Mouse (Mus musculus) adrenal gland, postnatal 4 days (tissue): ENCODE measurements at regions not wholly inside any gene's neighbourhood (a gene's known extent, or its start where the extent isn't known, plus 50 kb on each side); places are given as distances from the start of the nearest gene placed in this dataset.

Experiments used
- DNase-seq, 2 experiments: peaks; one replicate each; pipeline ENCODE4 v3.0.0; 2021 to 2022; ENCODE audit warnings: low spot score in 2 of 2, mixed read lengths in 2 of 2

DNA sequence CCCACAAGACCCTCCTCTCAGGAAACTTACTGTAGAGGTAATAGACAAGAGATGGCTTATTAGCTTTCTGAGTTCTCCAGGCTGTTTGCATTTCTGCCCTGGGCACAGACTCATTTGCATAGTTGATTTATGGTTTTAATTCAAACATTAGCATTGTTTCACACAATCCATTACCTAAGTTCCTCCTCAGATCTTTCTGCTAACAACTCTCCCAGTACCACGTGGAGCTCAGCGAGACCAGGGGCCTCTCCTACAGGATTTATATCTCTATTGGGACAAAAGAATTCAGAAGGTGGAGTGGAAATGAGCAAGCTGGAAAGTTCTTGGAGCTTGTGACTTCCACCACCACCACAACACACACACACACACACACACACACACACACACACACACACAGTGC, 396.8 kb downstream of the Adra2a start:
- DNase-seq = no peak

- DNase-seq = no peak
Measured at GRCm38 (mm10) chr19:54460426-54461170, 416.6 kb downstream of the Adra2a start.

GRCm38 (mm10) chr19:54462480-54462879, 418.5 kb downstream of the Adra2a start:
- DNase-seq = no peak

DNA sequence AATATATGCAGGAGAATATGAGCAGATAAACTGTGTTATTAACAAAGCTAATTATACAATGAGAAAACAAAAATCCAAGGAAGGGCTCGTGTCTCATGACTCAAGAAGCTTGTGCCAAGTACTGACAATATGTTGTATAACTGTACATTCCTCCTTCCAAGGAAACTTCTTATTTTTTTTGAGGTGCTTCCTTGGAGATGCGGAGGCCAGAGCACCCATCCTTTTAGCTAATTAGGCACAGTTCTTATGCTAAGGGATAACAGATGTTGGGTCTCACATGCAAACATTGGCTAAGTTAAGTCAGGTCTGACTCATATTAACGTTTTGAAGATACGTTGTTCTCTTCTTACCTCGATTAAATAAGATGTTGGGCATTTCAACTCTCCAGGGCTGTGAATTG, 426.1 kb downstream of the Adra2a start:
- no peak for DNase-seq

DNA sequence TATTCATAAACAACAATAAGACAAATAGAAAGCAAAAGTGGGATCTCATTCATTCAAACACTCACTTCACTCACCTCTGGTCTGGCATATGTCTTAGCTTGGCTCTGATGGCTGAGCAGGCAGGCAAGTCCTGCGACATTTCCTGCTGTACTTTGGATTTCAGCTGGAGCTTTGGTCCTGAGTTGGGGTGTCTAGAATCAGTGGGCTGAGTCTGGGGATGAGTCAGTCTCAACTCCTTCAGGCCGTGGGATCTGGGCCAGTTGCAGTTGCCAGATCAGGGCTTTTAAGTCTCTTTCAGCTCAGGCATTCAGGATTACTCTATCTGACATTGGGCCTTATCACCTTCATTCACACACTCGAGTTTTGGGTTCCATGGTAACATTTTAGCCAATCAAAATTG, 454.1 kb downstream of the Adra2a start:
- DNase-seq = no peak

GRCm38 (mm10) chr19:54533858-54534257, 489.9 kb downstream of the Adra2a start:
- DNase-seq = no peak

GRCm38 (mm10) chr19:54555351-54555750, 511.4 kb downstream of the Adra2a start:
- no peak for DNase-seq

DNA sequence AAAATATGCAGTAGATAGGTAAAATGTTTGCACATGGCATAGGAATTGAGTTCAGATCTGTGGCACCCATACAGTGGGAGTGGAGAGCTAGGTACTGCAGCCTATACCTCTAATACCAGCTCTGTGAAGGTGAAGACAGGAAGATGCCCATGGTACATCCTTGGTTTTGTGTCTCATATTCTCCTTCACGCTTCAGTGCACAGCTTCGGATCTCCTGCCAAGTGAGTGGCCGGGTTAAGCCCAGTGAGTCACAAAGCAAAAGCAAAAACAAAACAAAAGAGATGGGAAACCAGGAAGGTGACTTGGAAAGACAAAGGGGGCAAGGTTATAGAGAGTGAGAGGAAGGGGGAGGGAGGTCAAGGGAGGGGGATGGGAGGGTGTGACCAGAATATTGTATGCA, 514.0 kb downstream of the Adra2a start:
- DNase-seq = no peak

- no peak for DNase-seq
Measured at GRCm38 (mm10) chr19:54583574-54583973, 539.6 kb downstream of the Adra2a start.

DNA sequence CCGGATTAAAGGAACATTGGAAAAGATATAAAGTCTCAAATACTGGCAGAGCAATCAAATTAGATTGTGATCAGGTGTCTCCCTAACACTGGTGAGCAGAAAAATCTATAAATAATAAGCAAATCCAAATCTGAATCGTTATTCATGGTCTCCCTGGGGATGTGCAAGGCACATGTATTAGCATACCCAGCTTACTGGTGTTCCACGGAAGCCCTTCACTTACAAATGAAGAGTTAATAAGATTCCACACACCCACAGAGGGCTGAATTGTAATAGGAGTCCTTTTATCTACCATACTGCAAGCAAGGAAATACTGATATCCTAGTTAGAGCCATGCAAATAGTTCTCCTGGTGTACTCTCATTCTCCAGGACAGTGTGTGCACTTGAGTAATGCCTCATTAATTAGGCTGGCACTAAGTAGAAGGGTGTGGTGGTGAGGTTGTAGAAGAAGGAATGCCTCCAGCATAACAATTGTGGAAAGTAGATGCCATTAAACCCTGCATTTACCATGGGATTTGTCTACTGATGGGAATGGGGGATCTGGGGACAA, 540.8 kb downstream of the Adra2a start:
- no peak for DNase-seq

- DNase-seq = no peak
Measured at GRCm38 (mm10) chr19:54585326-54585725, 541.4 kb downstream of the Adra2a start.

DNA sequence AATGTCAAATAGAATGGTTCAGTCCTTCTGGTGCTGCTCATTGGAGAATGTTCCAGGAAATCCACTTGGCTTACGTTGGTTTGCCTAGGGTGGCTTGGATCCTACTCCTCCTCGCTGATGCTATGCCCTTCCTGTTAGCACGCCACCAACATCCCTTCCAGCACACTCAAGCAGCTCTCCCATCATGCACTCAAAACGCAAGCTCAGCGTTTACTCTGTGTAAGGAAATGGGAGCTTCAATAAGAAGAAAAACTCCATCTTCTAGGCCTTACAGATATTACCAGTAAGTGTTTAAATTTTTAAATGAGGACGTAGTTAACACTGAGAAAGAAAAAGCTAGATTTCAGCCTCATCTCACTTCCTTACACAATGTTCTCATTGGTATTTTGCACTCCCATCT, 523.7 kb downstream of the Gpam start:
- no peak for DNase-seq

DNA sequence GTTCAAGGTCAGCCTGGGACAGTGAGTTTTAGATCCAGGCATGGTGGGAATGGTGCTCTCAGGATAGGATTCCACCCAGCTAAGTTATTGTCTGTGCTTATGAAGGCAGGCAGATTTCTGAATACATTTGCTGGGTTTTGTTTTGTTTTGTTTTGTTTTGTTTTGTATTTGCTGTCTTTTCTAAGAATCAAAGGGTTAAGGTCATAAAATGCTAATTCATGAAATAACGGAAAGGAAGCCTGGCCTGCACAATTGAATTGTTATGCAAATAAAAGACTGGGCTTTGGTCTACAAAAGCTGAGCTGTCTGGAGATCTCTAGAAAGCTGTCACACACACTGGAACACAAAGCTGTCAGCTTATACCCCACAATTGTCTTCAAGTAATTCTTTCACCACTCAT, 521.7 kb downstream of the Gpam start:
- DNase-seq = no peak

GRCm38 (mm10) chr19:54616924-54617323, 510.1 kb downstream of the Gpam start:
- no peak for DNase-seq
